Mouse (Mus musculus) heart, adult 2 months (tissue): ENCODE measurements at regions not wholly inside any gene's neighbourhood (a gene's known extent, or its start where the extent isn't known, plus 50 kb on each side); places are given as distances from the start of the nearest gene placed in this dataset.

Experiments used
- DNase-seq, 2 experiments: peaks; one replicate each; pipeline ENCODE4 v3.0.0; 2021
- H3K27ac ChIP-seq: fragments of 200-600 bp; 2 replicates; pipeline ENCODE4 v1.8.1; 2022
- H3K27me3 ChIP-seq: fragments of 200-500 bp; 2 replicates; pipeline ENCODE4 v1.6.1; 2012; ENCODE audit warnings: mild to moderate bottlenecking, low read length, inconsistent platforms, mixed read lengths; ENCODE audit not compliant: control insufficient read depth, insufficient read depth
- H3K36me3 ChIP-seq: fragments of 200-500 bp; 2 replicates; pipeline ENCODE4 v1.6.1; 2012; ENCODE audit warnings: low read length, inconsistent platforms; ENCODE audit not compliant: control insufficient read depth, insufficient read depth
- H3K4me1 ChIP-seq: fragments of 200-500 bp; 2 replicates; pipeline ENCODE4 v1.6.1; 2011; ENCODE audit warnings: low read length; ENCODE audit not compliant: control insufficient read depth, insufficient read depth
- H3K4me3 ChIP-seq: fragments of 200-600 bp; 2 replicates; pipeline ENCODE4 v1.8.1; 2022
- H3K79me2 ChIP-seq: fragments of 200-500 bp; replicated peaks from 2 replicates; pipeline ENCODE4 v1.6.1; 2012; ENCODE audit warnings: mild to moderate bottlenecking, inconsistent platforms, low read length, moderate library complexity, mixed read lengths; ENCODE audit not compliant: control insufficient read depth, insufficient read depth
- H3K9ac ChIP-seq: fragments of 200-500 bp; 2 replicates; pipeline ENCODE4 v1.6.1; 2012; ENCODE audit warnings: low read depth, mild to moderate bottlenecking, control low read depth, inconsistent platforms, low read length, mixed read lengths
- CTCF ChIP-seq: fragments of 200-600 bp; IDR thresholded peaks from 2 replicates; pipeline ENCODE4 v1.8.1; 2022; ENCODE audit warnings: antibody characterized with exemption, mild to moderate bottlenecking, moderate library complexity
- EP300 ChIP-seq: fragments of 200-500 bp; IDR thresholded peaks from 2 replicates; pipeline ENCODE4 v1.6.1; 2011; ENCODE audit warnings: low read depth, low read length, control low read depth; ENCODE audit not compliant: insufficient read depth
- POLR2A ChIP-seq: fragments of 200-500 bp; IDR thresholded peaks from 2 replicates; pipeline ENCODE4 v1.6.1; 2011; ENCODE audit warnings: mild to moderate bottlenecking, low read depth, low read length, control low read depth; ENCODE audit not compliant: insufficient read depth
- WGBS: fragments of 180-500 bp; shearing (Covaris S2); methylation state at CpG from one replicate; pipeline ENCODE4 v1.1.7; 2018; 5-methylcytosine and 5-hydroxymethylcytosine counted together
- intact Hi-C: fragments of 180-260 bp; cut with DNase I; formaldehyde crosslinking; loops from one replicate; pipeline ENCODE4 v1.15.1; 2025

- Histone ChIP-seq H3K27ac (no peak overlapping the region), H3K27me3 (no peaks in the 10 kb centered on the region), H3K9ac (no peak overlapping the region), H3K79me2 (no peaks in the 10 kb centered on the region), H3K4me3 (no peak overlapping the region), H3K4me1 (no peaks in the 10 kb centered on the region; the same call in 1 of the 2 replicates), H3K36me3 (no peaks in the 10 kb centered on the region)
- DNase-seq = no peak
- 51% methylated on average over 11 of the region's 11 CpGs for WGBS
- TF ChIP-seq CTCF (no peak), POLR2A (no peak), EP300 (no peak)
- intact Hi-C loops = no loop called here
Measured at GRCm38 (mm10) chr1:92737600-92738197, 89.1 kb upstream of the Otos start.

GRCm38 (mm10) chr1:92736411-92736810 is 87.8 kb upstream of the Otos start:
- peaks cover 1% of the 10 kb centered on the region; the same call in 1 of the 2 replicates for H3K4me1 ChIP-seq
- intact Hi-C loops = no loop called here
- TF ChIP-seq POLR2A (no peak), EP300 (no peak), CTCF (no peak)
- H3K36me3 ChIP-seq = no peaks in the 10 kb centered on the region
- DNase-seq = no peak
- 70% methylated on average over 7 of the region's 7 CpGs for WGBS
- no peak overlapping the region for H3K27ac ChIP-seq
- H3K9ac ChIP-seq = no peak overlapping the region
- H3K27me3 ChIP-seq = no peaks in the 10 kb centered on the region
- no peak overlapping the region for H3K4me3 ChIP-seq
- no peaks in the 10 kb centered on the region for H3K79me2 ChIP-seq

DNA sequence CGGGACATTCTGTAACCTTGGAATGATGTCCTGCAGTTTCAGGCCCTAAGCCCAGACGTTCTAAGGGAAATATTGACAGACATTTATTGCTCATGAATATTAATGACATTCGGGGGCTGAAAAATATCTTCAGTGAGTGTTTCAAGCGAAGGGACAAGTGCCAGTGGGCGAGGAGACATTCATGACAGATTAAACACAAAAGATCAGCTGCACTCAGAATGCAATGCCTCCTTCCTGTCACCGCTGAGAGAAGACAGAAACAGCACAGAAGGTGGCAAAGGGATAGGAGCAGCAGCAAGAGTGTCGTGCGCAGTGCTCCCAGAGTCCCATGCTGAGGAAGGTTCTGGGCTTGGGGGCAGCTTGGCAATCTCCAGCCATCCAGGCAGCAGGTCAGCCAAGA is 85.1 kb upstream of the Otos start:
- DNase-seq = no peak
- WGBS = 64% methylated on average over 8 of the region's 8 CpGs
- H3K4me1 ChIP-seq = peaks cover 1% of the 10 kb centered on the region; the same call in 1 of the 2 replicates
- no peaks in the 10 kb centered on the region for H3K27me3 ChIP-seq
- intact Hi-C loops = no loop called here
- TF ChIP-seq EP300 = no peak
- no peak for TF ChIP-seq POLR2A
- TF ChIP-seq CTCF = no peak
- H3K36me3 ChIP-seq = no peaks in the 10 kb centered on the region
- no peak overlapping the region for H3K27ac ChIP-seq
- no peak overlapping the region for H3K4me3 ChIP-seq
- no peaks in the 10 kb centered on the region for H3K79me2 ChIP-seq
- H3K9ac ChIP-seq = no peak overlapping the region

DNA sequence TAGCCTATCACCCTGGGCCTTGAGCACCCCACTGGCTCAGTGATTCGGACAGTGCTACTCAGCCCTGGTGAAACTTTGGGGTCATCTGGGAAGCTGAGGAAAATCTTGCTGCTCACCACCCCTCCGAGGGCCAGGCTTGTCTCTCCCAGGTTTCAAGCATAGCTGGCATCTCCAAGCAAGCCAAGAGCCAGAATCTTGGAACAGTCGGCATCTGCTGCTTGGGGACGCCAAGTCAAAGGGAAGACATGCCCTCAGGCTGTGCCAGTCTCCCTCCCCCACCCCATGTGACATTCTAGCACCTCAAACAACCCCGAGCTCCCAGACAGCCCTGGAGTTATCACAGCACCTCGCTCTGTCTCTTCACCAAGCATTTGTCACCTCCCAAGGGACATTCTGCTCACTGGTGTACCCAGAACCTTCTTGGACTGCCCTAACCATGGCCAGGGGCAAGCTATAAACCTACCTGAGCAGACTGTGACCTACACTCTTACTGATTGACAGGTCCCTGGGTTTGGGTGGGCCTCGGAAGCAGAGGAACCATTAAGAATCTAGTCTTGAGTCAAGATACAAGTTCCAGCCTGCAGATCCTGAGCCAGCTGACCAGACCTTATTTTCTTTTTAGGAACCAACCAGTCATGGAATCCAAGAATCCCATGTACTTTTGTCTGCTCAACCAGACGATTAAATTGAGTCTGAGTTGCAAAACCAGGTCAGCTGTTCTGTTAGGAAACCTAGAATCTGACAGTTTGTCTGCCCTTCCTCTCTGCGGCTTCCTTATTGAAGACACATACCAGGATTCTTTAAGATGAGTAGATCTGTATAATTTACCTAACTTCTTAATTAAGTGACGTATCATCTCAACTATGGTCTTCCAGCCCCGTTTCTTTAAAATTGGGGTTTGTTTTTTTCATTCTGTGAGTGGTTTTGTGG is 83.0 kb upstream of the Otos start:
- TF ChIP-seq CTCF = no peak
- TF ChIP-seq EP300 = peak; percentile 81; the same call in 1 of the 2 replicates
- TF ChIP-seq POLR2A = no peak
- no peak overlapping the region for H3K27ac ChIP-seq
- 69% methylated on average over 11 of the region's 11 CpGs for WGBS
- H3K4me3 ChIP-seq = no peak overlapping the region
- H3K79me2 ChIP-seq = no peaks in the 10 kb centered on the region
- no peak for DNase-seq
- intact Hi-C loops = no loop called here
- H3K9ac ChIP-seq = no peak overlapping the region
- peaks cover 1% of the 10 kb centered on the region; the same call in 1 of the 2 replicates for H3K4me1 ChIP-seq
- H3K27me3 ChIP-seq = no peaks in the 10 kb centered on the region
- no peaks in the 10 kb centered on the region for H3K36me3 ChIP-seq

DNA sequence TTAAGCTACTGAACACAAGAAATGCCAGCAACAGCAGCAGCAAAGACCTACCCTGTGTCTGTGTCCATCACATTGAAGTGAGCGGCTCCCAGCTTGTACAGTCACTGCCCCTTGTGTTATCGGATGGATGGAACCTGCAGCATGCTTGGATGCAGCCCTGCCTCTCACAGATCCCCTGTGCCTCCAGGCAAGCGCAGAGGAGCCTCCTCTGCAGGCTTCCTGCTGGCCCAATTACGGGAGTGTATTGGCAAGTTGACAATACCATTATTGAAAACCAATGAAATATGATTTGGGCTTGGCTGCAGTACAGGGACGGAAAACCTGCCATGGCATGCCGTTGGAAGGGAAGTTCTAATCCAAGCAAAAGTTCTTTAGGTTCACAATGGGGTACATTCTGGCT is 81.9 kb upstream of the Otos start:
- no peak overlapping the region for H3K4me3 ChIP-seq
- DNase-seq = no peak
- H3K27me3 ChIP-seq = no peaks in the 10 kb centered on the region
- no peak overlapping the region for H3K27ac ChIP-seq
- H3K36me3 ChIP-seq = no peaks in the 10 kb centered on the region
- no peak overlapping the region for H3K9ac ChIP-seq
- TF ChIP-seq EP300 (no peak), CTCF (no peak), POLR2A (no peak)
- 59% methylated on average over 6 of the region's 6 CpGs for WGBS
- peaks cover 1% of the 10 kb centered on the region; the same call in 1 of the 2 replicates for H3K4me1 ChIP-seq
- no peaks in the 10 kb centered on the region for H3K79me2 ChIP-seq
- intact Hi-C loops = no loop called here

DNA sequence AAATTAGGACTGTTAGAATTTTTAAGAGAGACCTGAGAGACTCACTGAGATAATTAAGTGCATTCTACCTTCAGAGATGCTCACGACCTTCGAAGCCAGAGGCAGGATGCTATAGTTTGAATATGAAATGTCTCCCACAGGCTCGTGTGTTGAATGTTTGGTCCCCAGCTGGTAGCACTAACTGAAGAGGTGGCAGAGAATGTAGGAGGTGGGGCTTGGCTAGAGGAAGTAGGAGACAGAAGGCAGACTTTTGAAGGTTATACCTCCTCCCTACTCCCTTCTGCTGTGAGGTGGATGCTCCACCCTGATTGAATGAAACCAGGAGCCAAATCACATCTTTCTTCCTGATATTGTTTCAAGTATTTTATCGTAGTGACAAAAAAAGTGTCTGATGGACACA is 79.3 kb upstream of the Otos start:
- intact Hi-C loops = no loop called here
- no peak for DNase-seq
- no peak overlapping the region for H3K4me3 ChIP-seq
- no peak overlapping the region for H3K9ac ChIP-seq
- no peak overlapping the region for H3K27ac ChIP-seq
- no peaks in the 10 kb centered on the region for H3K27me3 ChIP-seq
- no peak for TF ChIP-seq EP300
- WGBS = 65% methylated on average over 4 of the region's 4 CpGs
- H3K4me1 ChIP-seq = peaks cover 2% of the 10 kb centered on the region; the same call in 1 of the 2 replicates
- H3K79me2 ChIP-seq = no peaks in the 10 kb centered on the region
- H3K36me3 ChIP-seq = no peaks in the 10 kb centered on the region
